Mouse (Mus musculus) left cerebral cortex, postnatal 36 days (tissue): ENCODE measurements around the gene Ghsr. TPM values are rescaled to one million over a fixed set of nuclear protein-coding genes. Genes with fewer than 3 reads are reported as not detected.
"Not testable (repeated sequence)": the region's sequence is repeated elsewhere in the genome, so short reads cannot be mapped to it uniquely, and the experiment has no call there.

Experiments used
- DNase-seq, 2 experiments: peaks; one replicate each; pipeline ENCODE4 v3.0.0; 2021 to 2022; ENCODE audit warnings: low spot score in 2 of 2, mixed read lengths in 1 of 2
- intact Hi-C: fragments of 180-260 bp; cut with DNase I; formaldehyde crosslinking; loops from one replicate; pipeline ENCODE4 v1.15.1; 2025
- total RNA-seq, 2 experiments: library from RNA; stranded (reverse); gene quantifications; 2 replicates each; pipeline ENCODE4 v1.2.3; 2021

The Ghsr gene
- total RNA-seq, 2 experiments from 2014 or later, result 0.14 TPM; not detected in 1

DNA sequence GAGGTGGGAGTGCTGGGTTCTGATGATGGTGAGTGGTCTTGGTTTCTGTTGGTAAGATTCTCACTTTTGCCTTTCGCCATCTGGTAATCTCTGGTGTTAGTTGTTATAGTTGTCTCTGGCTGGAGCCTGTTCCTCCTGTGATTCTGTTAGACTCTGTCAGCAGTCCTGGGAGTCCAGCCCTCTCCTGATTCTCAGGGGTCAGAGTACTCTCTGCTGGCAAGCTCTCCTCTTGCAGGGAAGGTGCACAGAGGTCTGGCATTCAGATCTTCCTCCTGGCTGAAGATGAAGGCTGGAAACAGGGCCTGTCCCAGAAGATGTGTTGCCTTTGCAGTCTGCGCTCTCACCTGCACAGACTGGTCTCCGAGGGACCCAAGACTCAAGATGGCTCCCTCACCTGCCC lies 29.8 kb downstream of the Ghsr start:
- intact Hi-C loops, DNase-seq: not testable (repeated sequence)

DNA sequence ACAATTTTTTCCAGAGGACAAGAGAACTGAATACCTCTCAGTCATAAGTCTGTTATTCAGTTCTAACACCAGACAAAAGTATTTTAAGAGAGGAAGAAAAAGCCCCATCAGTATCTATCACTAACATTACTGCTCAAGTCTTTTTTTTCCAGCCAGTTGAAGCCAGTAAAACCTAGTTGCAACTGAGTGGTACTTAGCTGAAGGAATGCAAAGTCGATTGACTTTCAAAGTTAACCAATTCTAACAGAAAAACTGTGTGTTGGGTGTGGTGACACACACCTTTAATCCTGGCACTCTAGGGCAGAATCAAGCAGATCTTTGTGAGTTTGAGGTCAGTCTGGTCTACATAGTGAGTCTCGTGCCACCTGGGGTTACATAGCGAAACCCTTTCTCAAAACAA lies 35.3 kb downstream of the Ghsr start:
- DNase-seq, result no peak
- intact Hi-C loops, result no loop called here

DNA sequence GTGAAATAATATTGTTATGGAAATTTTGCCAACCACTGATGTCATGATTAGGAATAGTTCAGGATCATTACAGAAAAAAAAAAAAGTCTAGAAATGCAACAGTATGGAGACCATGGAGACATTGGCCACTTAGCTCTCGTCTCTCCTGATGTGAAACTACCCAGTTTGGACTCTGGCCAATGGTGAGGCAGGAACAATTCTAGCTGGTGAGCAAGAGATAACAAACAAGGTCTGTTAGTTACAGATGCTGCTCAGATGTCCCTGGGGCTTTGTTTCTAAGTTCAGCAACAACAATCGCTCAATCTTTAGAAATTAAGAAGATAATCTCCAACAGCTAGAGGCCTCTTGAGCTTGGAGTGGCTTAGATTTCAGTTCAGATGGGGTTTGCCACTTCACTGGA lies 37.4 kb downstream of the Ghsr start:
- intact Hi-C loops, result no loop called here
- DNase-seq, result no peak

DNA sequence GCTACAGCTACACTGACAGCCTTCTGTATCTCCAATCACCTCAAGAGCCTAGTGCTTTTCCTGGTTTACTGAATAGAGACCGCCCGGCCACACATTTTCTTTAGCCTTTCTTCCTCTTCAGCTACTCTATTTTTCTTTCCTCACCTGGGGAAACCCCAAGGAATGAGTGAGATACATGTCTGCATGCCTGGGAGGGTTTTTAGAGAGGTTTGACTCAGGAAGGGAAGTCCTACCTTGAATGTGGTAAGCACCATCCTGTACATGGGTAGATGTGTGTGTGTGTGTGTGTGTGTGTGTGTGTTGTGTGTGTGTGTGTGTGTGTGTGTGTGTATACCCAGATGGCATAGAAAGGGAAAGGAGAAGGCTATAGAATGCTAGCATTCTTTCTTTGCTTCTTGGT lies 40.1 kb downstream of the Ghsr start:
- DNase-seq, result no peak
- intact Hi-C loops, result no loop called here

DNA sequence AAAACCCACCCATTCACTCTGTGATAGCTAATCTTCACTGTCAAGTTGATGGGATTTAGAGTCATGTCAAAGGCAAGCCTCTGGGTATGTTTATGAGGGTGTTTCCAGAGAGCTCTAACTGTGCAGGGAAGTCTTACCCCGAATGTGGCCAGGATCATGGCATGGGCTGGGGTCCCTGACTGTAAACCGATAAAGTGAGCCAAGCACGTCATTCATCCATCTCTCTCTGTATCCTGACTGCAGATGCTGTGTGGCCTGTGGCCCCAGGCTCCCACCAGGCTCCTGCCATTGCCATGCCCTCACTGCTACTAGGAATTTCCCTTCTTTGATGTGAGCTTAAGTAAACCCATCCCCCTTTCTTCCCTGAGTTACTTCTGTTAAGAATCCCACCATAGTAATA lies 42.4 kb downstream of the Ghsr start:
- no peak for DNase-seq
- intact Hi-C loops, result no loop called here

DNA sequence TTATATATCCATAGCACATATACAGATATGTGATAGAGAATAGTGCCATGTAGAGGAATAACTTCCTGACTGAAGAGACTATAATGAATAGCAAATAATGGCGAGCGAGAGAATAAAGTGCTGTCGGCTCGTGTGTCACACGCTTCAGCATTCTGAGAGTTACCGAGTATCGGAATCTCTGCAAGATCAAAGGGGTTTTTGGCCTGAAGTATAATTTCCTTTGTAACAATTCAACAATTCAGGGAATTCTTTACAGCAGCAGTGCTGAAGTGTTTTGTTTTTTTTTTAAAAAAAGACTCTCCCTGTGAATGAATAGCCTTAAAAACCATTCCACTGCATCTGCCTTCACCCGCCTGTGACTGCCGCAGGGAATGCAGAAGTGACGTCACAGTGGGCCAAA lies 45.6 kb downstream of the Ghsr start:
- intact Hi-C loops, result no loop called here
- no peak for DNase-seq

DNA sequence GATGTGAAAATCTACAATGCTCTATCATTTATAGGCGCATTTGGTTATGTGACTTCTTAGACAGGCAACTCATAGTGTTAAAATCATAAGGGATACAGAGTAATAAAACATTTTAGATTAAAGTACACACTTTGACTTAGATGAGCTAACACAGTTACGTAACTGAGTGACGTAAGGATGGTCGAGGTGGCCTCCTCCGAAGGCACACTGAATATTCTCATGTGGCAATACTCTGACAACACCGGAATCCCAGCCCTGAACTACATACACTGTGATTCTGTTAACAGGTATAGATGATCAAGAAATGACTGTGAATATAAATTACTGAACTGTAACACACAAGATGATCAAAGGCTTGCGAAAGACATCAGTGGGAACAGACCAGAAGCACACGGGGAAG lies 47.5 kb downstream of the Ghsr start:
- DNase-seq, result no peak

DNA sequence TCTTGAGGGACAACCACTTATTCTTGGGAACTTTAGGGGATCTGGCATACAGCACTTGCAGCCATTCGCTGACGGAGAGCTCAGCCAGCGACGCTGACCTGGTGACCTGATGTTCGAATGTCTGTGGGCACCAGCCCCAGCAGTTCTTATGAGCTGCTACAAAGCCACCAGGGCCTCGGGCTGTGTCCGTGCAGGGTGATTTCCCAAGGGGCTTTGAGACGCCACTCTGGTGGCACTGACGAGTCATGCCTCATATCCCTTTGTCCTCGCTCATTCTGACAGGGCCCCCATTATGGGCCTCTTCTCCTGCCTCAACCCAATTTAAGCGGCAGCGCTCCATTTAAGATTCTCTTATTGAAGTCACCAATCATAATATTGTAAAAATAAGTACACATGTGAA lies 50.8 kb downstream of the Ghsr start:
- intact Hi-C loops, result no loop called here
- no peak for DNase-seq

More for the DNA sequence above, 47.5 kb downstream of the Ghsr start:
- intact Hi-C loops, result no loop called here

DNA sequence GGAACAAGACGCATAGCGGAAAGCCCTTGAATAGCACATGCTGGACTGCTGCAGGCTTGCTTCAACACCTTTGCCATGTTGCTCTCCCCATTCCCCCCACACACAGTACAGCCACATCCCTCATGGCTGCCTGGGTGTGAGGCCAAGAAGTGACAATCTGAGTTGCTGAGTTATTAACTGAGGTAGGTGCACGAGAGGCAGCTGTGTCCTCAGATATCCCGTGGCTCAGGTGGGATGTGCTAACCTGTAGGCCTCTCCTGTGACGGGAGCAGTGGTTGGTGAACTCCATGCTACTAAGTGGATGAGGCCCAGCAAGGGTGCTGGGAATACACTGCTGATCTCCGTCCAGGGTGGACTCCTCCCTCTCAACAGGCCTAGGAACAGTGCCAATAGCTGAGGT lies 51.4 kb downstream of the Ghsr start:
- DNase-seq, result no peak
- intact Hi-C loops, result no loop called here

DNA sequence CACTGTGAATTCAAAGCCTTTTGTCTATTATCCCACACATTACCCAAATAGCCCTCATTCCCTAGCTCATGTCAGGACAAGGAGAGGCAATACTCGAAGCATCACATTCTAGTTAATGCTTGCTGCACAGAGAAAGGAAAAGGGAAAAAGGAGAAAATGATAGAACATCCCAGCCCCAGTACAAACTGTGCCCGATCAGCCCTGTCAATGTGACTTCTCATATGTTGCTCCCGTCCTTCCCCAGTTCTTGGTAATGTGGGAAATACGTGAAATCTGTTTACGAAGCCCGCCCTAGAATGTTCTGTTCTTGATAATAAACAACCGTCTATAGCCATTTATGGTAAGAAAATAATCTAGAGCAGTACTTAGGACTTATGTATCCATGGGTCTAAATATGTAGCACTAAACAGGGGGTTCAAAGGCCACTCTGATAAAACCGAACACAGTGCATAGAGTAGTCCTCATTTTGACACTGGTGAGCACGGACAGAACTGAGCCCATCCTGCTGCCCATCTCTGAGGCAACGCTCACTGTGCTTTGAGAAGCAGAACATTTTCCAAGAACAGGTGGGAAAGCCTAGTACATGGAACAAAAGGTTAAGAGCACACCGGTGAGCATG lies 53.0 kb downstream of the Ghsr start:
- intact Hi-C loops, result no loop called here
- no peak for DNase-seq

DNA sequence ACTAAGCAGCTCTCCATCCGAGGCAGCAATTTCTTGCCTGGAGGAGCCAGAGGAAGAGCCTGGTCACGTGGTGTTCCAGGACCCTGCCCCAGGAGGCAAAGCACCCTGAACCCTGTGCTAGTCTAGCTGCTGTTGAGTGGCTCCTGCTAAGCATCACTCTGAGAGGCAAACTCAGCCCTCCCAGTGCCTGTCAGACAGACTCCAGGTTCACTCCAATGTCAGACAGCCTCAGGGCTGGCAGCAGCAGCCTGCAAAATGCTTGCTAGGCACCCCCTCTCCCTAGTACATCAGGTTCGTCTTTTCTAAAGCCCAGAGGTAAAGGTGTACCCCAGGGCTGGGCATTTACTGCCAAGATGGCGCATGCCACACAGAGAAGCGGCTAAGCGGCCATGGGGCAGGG lies 56.3 kb downstream of the Ghsr start:
- intact Hi-C loops, result no loop called here
- no peak for DNase-seq

Other genes starting within 250 kb of the Ghsr start
- gene Ect2, start 217.5 kb upstream of the Ghsr start, total RNA-seq, result 1 to 10 TPM in 1 of 2 experiments, under 1 TPM in 1; 0.96 to 1.1 TPM
- gene Nceh1, start 188.4 kb upstream of the Ghsr start, total RNA-seq, result 100 to 1,000 TPM; 111 to 126 TPM
- 1 to 10 TPM; 1.1 to 1.5 TPM for gene Tnfsf10, start 54.3 kb upstream of the Ghsr start, total RNA-seq